Mouse (Mus musculus) stomach, embryonic 15.5 days (tissue): Measurements from ENCODE around the gene BC035947. TPM values are rescaled to one million over a fixed set of nuclear protein-coding genes. Genes with fewer than 3 reads are reported as not detected.

Experiments
- ATAC-seq: fragments of 200-750 bp; cut with Nextera tagmentation; 2 replicates; pipeline ENCODE4 v1.8.0; 2017; ENCODE audit warnings: low read depth, moderate number of reproducible peaks, moderate TSS enrichment; ENCODE audit not compliant: insufficient read depth, low FRiP score
- H3K27ac ChIP-seq: fragments of 300-500 bp; sonication (generic); 2 replicates; pipeline ENCODE4 v1.5.1; 2015; ENCODE audit warnings: mild to moderate bottlenecking, inconsistent platforms
- H3K27me3 ChIP-seq: fragments of 300-500 bp; sonication (generic); replicated peaks from 2 replicates; pipeline ENCODE4 v1.6.1; 2015; ENCODE audit warnings: inconsistent platforms
- H3K36me3 ChIP-seq: fragments of 300-500 bp; sonication (generic); 2 replicates; pipeline ENCODE4 v1.6.1; 2015; ENCODE audit warnings: inconsistent platforms
- H3K4me1 ChIP-seq: fragments of 300-500 bp; sonication (generic); 2 replicates; pipeline ENCODE4 v1.6.1; 2015; ENCODE audit warnings: inconsistent platforms
- H3K4me2 ChIP-seq: fragments of 300-500 bp; sonication (generic); 2 replicates; pipeline ENCODE4 v1.6.1; 2015; ENCODE audit warnings: mild to moderate bottlenecking, inconsistent platforms
- H3K4me3 ChIP-seq: fragments of 300-500 bp; sonication (generic); replicated peaks from 2 replicates; pipeline ENCODE4 v1.5.1; 2015; ENCODE audit warnings: inconsistent platforms
- H3K9ac ChIP-seq: fragments of 300-500 bp; sonication (generic); 2 replicates; pipeline ENCODE4 v1.6.1; 2015; ENCODE audit warnings: inconsistent platforms
- H3K9me3 ChIP-seq: fragments of 300-500 bp; sonication (generic); 2 replicates; pipeline ENCODE4 v1.6.1; 2016; ENCODE audit warnings: inconsistent platforms
- WGBS: fragments of 180-500 bp; shearing (Covaris S2); methylation state at CpG from one replicate; pipeline ENCODE4 v1.1.7; 2015; 5-methylcytosine and 5-hydroxymethylcytosine counted together
- polyA plus RNA-seq: library from polyadenylated mRNA; unstranded; fragments of >200 nt; fragmentation: Nextera tagmentation; extraction: Ambion mirVana; gene quantifications from 2 replicates; pipeline ENCODE4 v1.2.1, GENCODE M21; 2015

The BC035947 gene
- polyA plus RNA-seq, 1 experiment from 2014 or later = 0.08 TPM

DNA sequence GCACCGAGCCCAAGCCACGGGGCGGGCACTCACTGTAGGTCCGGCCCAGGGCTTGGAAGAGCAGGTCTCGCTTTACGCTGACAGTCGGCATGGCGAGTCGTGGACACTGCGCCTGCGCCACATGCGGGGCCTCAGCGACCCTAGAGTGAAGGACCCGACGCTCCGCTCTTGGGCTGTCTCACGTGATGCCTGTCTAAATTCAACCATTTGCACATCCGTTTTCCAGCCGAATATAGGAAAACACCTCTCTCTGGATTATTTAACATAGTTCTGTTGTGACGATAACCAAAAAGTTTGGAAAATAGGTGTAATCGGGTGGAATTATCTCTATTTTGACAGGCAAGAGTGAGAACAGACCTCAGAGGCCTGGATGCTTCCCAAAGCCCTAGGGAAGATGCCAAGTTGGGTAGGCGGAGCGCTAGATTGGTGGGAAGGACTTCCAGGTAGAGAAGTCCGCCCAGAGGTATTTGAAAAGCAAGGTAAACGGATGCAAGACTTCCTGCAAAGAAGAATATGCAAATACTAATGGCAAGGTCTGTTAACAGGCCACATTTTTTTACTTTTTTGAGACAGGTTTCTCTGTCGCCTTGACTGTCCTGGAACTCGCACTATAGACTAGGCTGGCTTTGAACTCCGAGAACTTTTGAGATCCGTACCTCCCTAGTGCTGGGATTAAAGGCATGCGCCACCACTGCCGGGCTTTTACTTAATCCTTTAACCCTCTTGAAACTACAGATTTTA is 23.0 kb downstream of the BC035947 start, which contains the start of gene Farsb:
Gene Farsb, minus strand, starts transcription at position 146 of the 741 bp plus-strand sequence.
- peak within 1 kb of the TSS; percentile 93 for H3K4me3 ChIP-seq
- peak within 1 kb of the TSS; percentile 66 for H3K4me2 ChIP-seq
- H3K9ac ChIP-seq = peak within 1 kb of the TSS; percentile 90
- ATAC-seq = peak; percentile 96
- no peaks in the 10 kb centered on the region for H3K9me3 ChIP-seq
- no peaks in the 10 kb centered on the region for H3K36me3 ChIP-seq
- no peaks in the 10 kb centered on the region for H3K27me3 ChIP-seq
- peak within 1 kb of the TSS; percentile 78 for H3K27ac ChIP-seq
- WGBS = under 1% methylated on average over 31 of the region's 31 CpGs
- H3K4me1 ChIP-seq = peaks cover 4% of the 10 kb centered on the region; the same call in 1 of the 2 replicates

GRCm38 (mm10) chr1:78488427-78488751 is 23.6 kb downstream of the BC035947 start:
- no peaks in the 10 kb centered on the region for H3K36me3 ChIP-seq
- H3K9me3 ChIP-seq = no peaks in the 10 kb centered on the region
- H3K4me2 ChIP-seq = peak overlapping the region; percentile 66
- WGBS = under 1% methylated on average over 28 of the region's 28 CpGs
- peak overlapping the region; percentile 93 for H3K4me3 ChIP-seq
- H3K27ac ChIP-seq = peak overlapping the region; percentile 78
- ATAC-seq = 0 out of 2 replicates have a peak, but pooled peaks have one; percentile 6
- H3K27me3 ChIP-seq = no peaks in the 10 kb centered on the region
- H3K9ac ChIP-seq = peak overlapping the region; percentile 90
- H3K4me1 ChIP-seq = peaks cover 4% of the 10 kb centered on the region; the same call in 1 of the 2 replicates

- Histone ChIP-seq H3K9me3 (no peaks in the 10 kb centered on the region), H3K4me1 (peaks cover 4% of the 10 kb centered on the region; the same call in 1 of the 2 replicates), H3K36me3 (no peaks in the 10 kb centered on the region), H3K27me3 (no peaks in the 10 kb centered on the region), H3K27ac (no peak overlapping the region), H3K9ac (no peak overlapping the region), H3K4me2 (no peak overlapping the region), H3K4me3 (no peak overlapping the region)
- ATAC-seq = no peak
- WGBS = 70% methylated on average over 2 of the region's 2 CpGs
These were observed 27.6 kb downstream of the BC035947 start for GRCm38 (mm10) chr1:78484361-78484760.

GRCm38 (mm10) chr1:78483430-78483829 is 28.5 kb downstream of the BC035947 start:
- Histone ChIP-seq H3K9ac (no peak overlapping the region), H3K27me3 (no peaks in the 10 kb centered on the region), H3K36me3 (no peaks in the 10 kb centered on the region), H3K4me1 (peaks cover 4% of the 10 kb centered on the region; the same call in 1 of the 2 replicates), H3K27ac (0 out of 2 replicates have a peak overlapping the region, but pooled peaks have one; percentile 32), H3K4me2 (no peak overlapping the region), H3K4me3 (no peak overlapping the region), H3K9me3 (no peaks in the 10 kb centered on the region)
- 78% methylated on average over 3 of the region's 3 CpGs for WGBS
- peak; percentile 80 for ATAC-seq

DNA sequence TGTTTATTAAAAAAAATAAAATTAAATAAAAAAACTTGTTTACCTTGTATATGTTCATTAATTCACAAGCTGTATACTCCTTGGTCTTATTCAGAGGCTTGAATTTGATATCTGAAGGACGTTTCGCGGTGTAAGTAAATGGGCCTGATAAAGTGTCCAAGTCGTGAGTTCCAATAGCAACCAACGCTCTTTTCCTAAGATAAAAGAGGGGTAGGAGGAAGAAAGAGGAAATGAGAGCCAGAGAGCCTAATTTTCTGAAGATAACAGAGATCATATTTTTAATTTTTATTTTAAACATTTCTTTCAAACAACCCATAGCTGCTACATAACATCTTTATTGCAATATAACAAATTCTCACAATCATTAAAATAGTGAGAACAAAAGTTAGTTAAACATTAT is 39.5 kb downstream of the BC035947 start:
- ATAC-seq = no peak
- Histone ChIP-seq H3K4me2 (no peak overlapping the region), H3K9me3 (no peaks in the 10 kb centered on the region), H3K36me3 (peaks cover 21% of the 10 kb centered on the region; the same call in 1 of the 2 replicates), H3K27me3 (no peaks in the 10 kb centered on the region), H3K9ac (no peak overlapping the region), H3K4me1 (no peaks in the 10 kb centered on the region), H3K27ac (no peak overlapping the region), H3K4me3 (no peak overlapping the region)
- 92% methylated on average over 5 of the region's 5 CpGs for WGBS

GRCm38 (mm10) chr1:78454659-78455058 is 57.3 kb downstream of the BC035947 start:
- H3K27ac ChIP-seq = no peak overlapping the region
- no peak overlapping the region for H3K9ac ChIP-seq
- H3K4me2 ChIP-seq = no peak overlapping the region
- WGBS = 41% methylated on average over 7 of the region's 7 CpGs
- no peak overlapping the region for H3K4me3 ChIP-seq
- H3K36me3 ChIP-seq = 0 out of 2 replicates have a peak, but pooled peaks cover 9% of the 10 kb centered on the region
- no peaks in the 10 kb centered on the region for H3K4me1 ChIP-seq
- ATAC-seq = no peak
- no peaks in the 10 kb centered on the region for H3K27me3 ChIP-seq
- H3K9me3 ChIP-seq = no peaks in the 10 kb centered on the region

GRCm38 (mm10) chr1:78453886-78454285 is 58.1 kb downstream of the BC035947 start:
- no peak overlapping the region for H3K4me2 ChIP-seq
- H3K4me1 ChIP-seq = no peaks in the 10 kb centered on the region
- H3K27ac ChIP-seq = no peak overlapping the region
- 94% methylated on average over 8 of the region's 8 CpGs for WGBS
- no peaks in the 10 kb centered on the region for H3K9me3 ChIP-seq
- H3K9ac ChIP-seq = no peak overlapping the region
- no peak overlapping the region for H3K4me3 ChIP-seq
- no peak for ATAC-seq
- H3K27me3 ChIP-seq = no peaks in the 10 kb centered on the region
- H3K36me3 ChIP-seq = 0 out of 2 replicates have a peak, but pooled peaks cover 9% of the 10 kb centered on the region

DNA sequence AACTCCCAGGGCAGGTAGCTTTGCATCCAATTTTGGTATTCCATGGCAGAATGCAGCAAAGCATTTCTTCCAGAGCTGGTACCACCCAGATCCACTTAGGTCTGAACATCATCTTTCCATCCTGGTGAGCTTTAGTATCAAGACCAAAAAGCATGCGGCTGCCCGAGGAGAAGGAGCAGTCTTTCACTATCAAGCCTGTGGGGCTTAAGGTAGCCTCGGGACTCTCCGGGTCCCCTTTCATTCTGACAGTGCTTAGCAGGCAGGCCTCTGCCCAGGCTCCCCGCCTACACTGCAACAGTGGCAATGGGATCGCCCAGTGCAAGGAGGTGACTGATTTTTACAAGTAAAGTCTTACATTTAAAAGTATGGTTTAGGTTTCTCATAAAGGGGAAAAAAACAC is 59.4 kb downstream of the BC035947 start:
- Histone ChIP-seq H3K27ac (no peak overlapping the region), H3K9ac (no peak overlapping the region), H3K4me1 (no peaks in the 10 kb centered on the region), H3K36me3 (0 out of 2 replicates have a peak, but pooled peaks cover 2% of the 10 kb centered on the region), H3K4me3 (no peak overlapping the region), H3K27me3 (no peaks in the 10 kb centered on the region), H3K4me2 (no peak overlapping the region), H3K9me3 (no peaks in the 10 kb centered on the region)
- ATAC-seq = no peak
- 93% methylated on average over 6 of the region's 6 CpGs for WGBS

DNA sequence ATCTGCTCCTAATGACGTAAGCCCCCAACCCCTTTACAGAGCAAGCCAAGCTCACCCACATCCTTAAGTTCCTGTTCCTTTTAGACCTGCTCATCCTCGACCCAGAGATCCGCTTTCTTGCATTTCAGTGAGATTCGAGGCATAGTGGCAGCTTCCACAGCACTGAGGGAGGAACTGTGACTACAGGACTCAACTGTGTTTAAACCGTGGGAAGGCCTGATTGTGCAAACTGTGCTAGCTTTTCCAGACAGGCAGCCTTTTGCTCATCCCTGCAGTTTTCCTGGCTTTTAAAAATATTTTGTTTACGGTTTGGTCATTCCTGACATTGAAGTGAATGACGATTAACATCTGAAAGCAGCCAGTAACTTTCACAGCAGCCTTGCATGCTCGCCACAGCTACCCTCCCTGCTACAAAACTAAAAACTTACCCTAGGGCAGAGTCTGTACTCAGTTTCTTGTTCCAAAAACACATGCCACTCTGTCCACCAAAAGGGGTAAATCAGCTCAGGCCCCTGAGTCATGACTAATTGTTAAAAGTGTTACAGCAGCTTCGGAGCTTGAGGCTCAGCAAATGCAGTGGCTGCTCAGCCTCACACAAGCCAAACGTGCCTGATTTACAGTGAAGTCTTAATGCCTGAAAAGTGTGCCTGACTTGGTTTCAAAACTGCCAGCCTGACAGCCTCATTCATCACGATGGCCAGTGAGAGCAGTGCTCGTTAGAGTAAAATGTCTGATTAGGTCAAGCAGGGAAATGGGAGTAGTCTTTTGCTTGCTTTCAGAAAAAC is 60.7 kb downstream of the BC035947 start:
- H3K9ac ChIP-seq = no peak overlapping the region
- no peak overlapping the region for H3K4me2 ChIP-seq
- H3K4me3 ChIP-seq = no peak overlapping the region
- 74% methylated on average over 12 of the region's 12 CpGs for WGBS
- H3K27ac ChIP-seq = no peak overlapping the region
- H3K9me3 ChIP-seq = no peaks in the 10 kb centered on the region
- H3K4me1 ChIP-seq = no peaks in the 10 kb centered on the region
- H3K36me3 ChIP-seq = no peaks in the 10 kb centered on the region
- H3K27me3 ChIP-seq = no peaks in the 10 kb centered on the region
- no peak for ATAC-seq

- no peaks in the 10 kb centered on the region for H3K9me3 ChIP-seq
- H3K27ac ChIP-seq = peak overlapping the region; percentile 21; the same call in 1 of the 2 replicates
- H3K9ac ChIP-seq = no peak overlapping the region
- WGBS = 66% methylated on average over 1 of the region's 1 CpGs
- H3K4me3 ChIP-seq = no peak overlapping the region
- peak; percentile 78 for ATAC-seq
- no peaks in the 10 kb centered on the region for H3K4me1 ChIP-seq
- H3K36me3 ChIP-seq = peaks cover 13% of the 10 kb centered on the region
- no peaks in the 10 kb centered on the region for H3K27me3 ChIP-seq
- H3K4me2 ChIP-seq = no peak overlapping the region
These were observed 63.9 kb downstream of the BC035947 start for GRCm38 (mm10) chr1:78448091-78448490.
